Mouse (Mus musculus): ENCODE results near the gene Slc28a3.

Gene Slc28a3

DNA sequence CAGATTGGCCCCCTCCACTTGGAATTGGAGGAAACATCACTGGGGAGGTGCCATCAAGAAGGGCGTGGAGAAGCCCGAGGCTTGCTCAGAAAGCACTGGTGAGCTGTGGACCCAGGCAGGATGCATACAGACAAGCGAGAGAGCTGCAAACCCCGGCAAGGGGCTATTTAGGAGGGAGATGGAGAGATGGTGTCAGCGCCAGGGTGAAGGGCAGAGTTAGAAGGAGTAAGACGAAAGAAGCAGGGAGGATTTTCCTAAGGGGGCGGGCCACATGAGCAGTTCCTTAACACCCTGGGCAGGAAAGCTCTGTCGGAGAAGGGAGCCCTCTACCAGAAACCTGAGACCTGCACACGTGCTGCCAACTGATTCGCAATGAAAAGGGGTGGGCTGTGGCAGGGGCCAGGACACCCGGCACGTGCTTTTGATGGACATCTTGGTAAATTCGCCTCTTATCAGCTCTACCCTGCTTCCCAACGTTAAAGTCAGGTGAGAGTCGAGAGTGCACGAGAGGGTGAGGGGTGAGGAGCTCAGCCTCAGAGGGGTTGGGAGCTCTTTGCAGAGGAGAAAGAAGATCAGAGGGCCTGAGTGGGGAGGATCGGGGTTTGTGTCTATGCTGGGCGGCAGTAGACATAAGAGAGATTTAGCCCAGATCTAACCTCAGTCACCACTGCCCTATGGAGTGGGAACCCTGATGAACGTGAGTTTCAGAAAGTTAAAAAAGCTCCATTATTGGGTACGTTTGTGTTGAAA, 87.5 kb downstream of the Slc28a3 start:
- peak; percentile 57 for DNase-seq (ENCODE audit: low spot score)

- DNase-seq (ENCODE audit: low spot score): no peak
Measured at GRCm38 (mm10) chr13:58521331-58522030, 89.2 kb downstream of the Slc28a3 start.

GRCm38 (mm10) chr13:58520580-58521330, 89.9 kb downstream of the Slc28a3 start:
- DNase-seq (ENCODE audit: low spot score): no peak

- DNase-seq (ENCODE audit: low spot score): no peak
Measured at GRCm38 (mm10) chr13:58520028-58520427, 90.6 kb downstream of the Slc28a3 start.

DNA sequence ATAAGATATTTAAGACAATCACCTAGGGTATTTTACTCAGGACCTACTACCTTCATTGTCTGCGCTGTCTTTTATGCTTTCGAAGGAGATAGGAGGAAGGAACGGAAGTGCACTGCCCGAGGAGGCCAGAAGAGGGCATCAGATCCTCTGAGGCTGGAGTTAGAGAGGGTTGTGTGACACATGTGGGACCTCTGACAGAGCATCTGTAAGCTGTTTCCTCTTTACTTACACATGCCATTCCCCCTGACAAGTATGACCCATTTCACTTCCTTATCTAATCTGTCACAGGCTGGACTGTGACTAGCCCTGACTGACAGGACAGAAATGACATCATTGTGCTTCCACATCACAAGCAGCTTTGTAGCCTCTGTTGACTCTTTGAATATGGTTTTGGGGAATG, 94.4 kb downstream of the Slc28a3 start:
- DNase-seq (ENCODE audit: low spot score): no peak

- DNase-seq (ENCODE audit: low spot score): no peak
Measured at GRCm38 (mm10) chr13:58515635-58516034, 95.0 kb downstream of the Slc28a3 start.

DNA sequence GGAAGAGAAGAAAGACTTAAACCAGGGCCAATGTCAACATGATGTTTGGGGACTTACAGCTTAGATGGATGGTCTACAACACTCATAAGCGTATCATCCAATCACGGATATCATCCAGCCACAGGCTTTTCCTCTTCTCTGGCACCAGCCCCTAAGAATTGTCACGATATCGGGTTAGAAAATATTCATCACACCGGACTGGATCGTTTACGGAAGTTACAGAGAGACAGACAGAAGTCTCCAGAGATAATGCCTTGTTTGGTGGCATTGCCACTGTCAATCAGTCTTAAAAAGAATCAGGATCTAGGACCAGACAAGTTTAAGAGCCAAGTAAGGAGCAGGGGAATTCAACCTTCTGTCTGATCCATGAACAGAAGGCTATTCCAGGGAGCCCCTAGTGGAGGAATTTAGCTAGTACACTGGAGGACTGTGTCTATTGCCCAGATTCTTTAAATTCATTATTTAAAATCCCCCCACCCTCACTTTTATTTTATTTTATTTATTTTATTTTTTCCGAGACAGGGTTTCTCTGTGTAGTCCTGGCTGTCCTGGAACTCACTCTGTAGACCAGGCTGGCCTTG, 96.4 kb downstream of the Slc28a3 start:
- peak; percentile 50 for DNase-seq (ENCODE audit: low spot score)

GRCm38 (mm10) chr13:58511926-58512325, 98.8 kb downstream of the Slc28a3 start:
- DNase-seq (ENCODE audit: low spot score): no peak

DNA sequence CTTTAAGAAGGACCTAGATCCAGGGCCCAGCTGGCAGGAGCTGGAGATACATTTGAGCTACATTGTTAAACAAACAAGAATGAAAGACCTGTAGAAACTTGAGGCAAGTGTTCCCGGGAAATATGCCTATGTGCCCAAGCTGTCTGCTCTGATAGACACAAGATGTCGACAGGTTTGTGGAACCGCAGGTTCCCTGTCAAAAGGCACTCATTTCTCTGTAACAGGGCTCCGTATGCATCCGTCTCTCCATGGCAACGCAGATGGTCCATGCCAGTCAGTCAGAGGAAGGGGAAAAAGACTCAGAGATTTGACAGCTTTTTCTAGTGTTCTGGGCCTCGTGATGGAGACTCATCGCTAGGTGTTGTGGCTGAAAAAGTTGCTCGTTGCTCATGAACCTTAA, 99.4 kb downstream of the Slc28a3 start:
- DNase-seq (ENCODE audit: low spot score): no peak

DNA sequence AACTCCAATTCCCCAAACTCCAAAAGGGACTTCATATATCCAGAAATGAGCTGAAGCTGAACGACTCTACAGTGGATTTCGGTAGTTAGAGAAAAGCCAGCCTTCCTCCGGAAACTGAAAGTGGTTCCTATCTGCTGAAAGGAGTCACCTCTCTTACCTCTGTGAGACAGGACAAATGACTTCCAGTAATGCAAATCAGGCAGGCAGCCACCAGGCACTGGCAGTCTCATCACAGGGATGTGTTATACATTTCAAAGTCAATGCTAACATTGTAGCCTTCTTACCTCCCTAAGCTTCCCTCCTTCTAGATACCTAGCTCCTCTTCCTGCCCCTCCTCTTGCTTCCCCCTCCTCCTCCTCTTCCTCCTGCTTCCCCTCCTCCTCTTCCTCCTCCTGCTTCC, 101.4 kb downstream of the Slc28a3 start:
- DNase-seq (ENCODE audit: low spot score): no peak

GRCm38 (mm10) chr13:58503610-58504009, 107.1 kb downstream of the Slc28a3 start:
- no peak for DNase-seq (ENCODE audit: low spot score)

- DNase-seq (ENCODE audit: low spot score): no peak
Measured at GRCm38 (mm10) chr13:58497809-58498208, 112.9 kb downstream of the Slc28a3 start.
